Mouse (Mus musculus) left cerebral cortex, adult 18-20 months (tissue): ENCODE data around the gene Scfd2. TPM values are rescaled to one million over a fixed set of nuclear protein-coding genes. Genes with fewer than 3 reads are reported as not detected.

Source experiments
- DNase-seq, 2 experiments: peaks; one replicate each; pipeline ENCODE4 v3.0.0; 2021 to 2022; ENCODE audit warnings: low spot score in 2 of 2, mixed read lengths in 1 of 2
- long read RNA-seq, 2 experiments: library from polyadenylated mRNA; stranded (forward); transcript quantifications; one replicate each; pipeline ENCODE4 v2.0.0; 2021
- total RNA-seq, 2 experiments: library from RNA; stranded (reverse); gene quantifications; 2 replicates each; pipeline ENCODE4 v1.2.3; 2021

Scfd2 gene
- total RNA-seq: 10 to 100 TPM; 25.4 to 27.2 TPM
- long read RNA-seq, experiment 1, transcript Scfd2-201 (9 exons, 3,672 nt): major isoform, 7 of 12 reads
- long read RNA-seq, experiment 1, partial matches to known transcripts: 1 of 12 reads
- long read RNA-seq, experiment 1, other reads (novel, unspliced or antisense): 1 of 12 reads
- long read RNA-seq, experiment 2, transcript Scfd2-201 (9 exons, 3,672 nt): major isoform, 12 of 14 reads
- long read RNA-seq, experiment 2, partial matches to known transcripts: 1 of 14 reads
- long read RNA-seq, experiment 2, other reads (novel, unspliced or antisense): 1 of 14 reads

DNA sequence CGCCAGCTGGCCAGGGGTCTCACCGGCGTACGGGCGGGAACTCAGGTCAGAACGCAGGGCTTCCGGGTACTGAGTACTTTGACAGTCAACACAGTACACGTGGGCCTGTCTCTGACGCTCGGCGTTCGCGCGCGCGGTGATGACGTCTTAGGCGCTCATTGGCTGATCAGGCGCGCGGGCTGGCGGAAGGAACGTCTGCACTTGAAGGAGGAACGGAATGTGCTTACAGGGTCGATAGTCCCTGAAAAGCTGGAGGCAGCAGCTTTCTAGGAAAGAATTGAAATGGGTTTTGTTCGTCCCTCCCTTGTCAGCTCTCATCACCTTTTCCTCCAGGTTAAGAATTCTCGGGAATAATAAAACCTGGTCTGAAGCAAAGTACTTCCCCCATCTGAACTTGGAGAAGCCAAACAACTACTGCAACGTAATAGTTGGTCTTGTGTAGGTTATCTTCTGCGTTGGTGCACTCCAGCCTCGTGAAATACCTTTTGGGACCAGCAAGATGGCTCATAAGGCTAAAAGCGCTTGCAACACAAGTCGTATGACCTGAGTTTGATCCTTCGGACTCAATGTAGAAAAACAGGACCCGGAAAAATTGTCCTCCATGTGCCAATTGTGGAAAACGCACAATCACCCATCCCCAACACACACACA, at the start of gene Scfd2:
Scfd2 (minus strand) TSS at position 130 of the 651 bp plus-strand sequence.
- DNase-seq: peak; percentile 97 to 99

DNA sequence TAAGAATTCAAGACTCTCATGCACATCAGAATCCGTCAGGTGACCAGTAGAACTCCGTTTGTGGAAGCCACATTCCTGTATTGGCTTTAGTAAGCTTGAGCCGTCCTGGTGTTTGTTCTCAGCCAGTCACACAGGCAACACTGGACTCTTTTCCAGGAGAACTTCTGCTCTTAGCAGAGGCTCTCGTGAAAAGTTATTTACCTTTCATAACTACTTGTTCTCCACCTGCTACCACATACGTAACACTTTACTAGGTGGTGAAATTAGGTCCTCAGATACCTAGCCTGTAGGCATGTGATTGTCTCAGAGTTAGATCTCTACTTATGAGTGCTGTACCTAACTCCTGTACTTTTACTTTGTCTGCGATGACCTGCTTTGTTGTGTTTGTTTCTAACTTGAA, 40.2 kb upstream of the Scfd2 start:
- no peak for DNase-seq

GRCm38 (mm10) chr5:74561151-74561550, 29.6 kb upstream of the Scfd2 start:
- DNase-seq: no peak

DNA sequence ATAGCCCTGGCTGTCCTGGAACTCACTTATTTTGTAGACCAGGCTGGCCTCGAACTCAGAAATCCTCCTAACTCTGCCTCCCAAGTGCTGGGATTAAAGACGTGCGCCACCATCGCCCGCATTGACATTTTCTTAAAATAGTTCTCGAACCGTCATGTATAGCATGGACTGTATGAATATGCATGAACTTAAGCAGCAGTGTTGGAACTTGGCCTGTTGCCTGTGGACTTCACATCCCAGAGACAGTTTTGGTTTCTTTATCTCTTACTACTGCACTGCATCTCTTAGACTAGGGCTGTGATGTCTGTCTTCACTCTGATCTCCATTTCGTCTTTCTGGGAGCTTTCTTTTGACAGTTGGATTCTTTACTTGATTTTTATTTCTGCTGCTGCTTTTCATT, 18.0 kb upstream of the Scfd2 start:
- DNase-seq: peak in 1 of 2 experiments; percentile 45

DNA sequence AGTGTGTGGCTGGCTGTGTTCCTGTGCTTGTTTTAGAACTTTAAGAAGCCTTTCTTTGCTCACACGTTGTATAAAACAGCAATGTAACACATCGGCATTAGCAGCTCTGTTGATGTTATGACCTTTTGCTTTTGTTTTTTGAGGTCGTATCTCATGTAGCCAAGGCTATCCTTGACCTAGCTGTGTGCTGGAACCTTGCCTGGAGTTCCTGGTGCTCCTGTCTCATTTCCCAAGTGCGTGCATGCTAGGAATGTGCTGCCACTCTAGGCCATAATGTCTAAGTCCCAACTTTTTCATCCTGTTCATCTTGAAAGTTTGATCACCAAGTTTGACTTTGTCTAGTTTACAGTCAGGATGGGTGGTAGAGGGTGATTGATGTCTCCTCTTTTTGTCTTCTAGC, 14.0 kb upstream of the Scfd2 start:
- no peak for DNase-seq

DNA sequence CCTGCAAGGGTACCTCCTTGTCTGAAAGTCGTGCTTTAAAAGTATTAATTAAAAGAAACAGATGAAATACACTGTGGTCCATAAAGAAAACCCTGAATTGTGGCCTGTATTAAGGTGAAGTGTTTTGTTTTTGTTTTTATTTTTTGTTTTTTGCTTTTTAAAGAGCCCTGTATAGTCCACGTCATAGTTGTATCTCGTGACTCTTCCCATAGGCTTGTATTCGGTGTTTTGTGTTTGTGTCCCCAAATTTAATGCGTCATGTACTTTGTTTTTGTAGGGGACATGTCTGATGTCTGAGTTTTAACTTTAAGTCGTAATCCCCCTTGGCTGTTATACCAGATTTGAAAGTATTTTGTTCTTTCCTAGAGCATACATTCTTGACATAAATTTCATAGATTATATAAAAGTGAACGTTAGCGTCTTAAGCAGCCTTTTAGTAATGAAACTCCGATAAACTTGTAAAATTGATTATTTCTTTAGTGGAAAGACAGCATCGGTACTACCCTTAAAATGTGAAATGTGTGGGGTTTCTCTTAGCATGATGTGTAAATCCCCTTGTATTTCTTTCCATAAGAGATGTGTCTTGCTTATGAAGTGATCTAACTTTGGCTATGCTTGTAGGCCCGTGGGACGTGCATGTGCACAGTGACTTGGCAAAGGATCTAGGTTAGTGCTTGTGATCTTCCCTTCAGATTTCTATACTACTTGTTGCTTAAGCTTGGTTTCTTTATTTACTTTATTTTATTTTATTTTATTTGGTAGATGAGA, 4.8 kb upstream of the Scfd2 start:
- no peak for DNase-seq

DNA sequence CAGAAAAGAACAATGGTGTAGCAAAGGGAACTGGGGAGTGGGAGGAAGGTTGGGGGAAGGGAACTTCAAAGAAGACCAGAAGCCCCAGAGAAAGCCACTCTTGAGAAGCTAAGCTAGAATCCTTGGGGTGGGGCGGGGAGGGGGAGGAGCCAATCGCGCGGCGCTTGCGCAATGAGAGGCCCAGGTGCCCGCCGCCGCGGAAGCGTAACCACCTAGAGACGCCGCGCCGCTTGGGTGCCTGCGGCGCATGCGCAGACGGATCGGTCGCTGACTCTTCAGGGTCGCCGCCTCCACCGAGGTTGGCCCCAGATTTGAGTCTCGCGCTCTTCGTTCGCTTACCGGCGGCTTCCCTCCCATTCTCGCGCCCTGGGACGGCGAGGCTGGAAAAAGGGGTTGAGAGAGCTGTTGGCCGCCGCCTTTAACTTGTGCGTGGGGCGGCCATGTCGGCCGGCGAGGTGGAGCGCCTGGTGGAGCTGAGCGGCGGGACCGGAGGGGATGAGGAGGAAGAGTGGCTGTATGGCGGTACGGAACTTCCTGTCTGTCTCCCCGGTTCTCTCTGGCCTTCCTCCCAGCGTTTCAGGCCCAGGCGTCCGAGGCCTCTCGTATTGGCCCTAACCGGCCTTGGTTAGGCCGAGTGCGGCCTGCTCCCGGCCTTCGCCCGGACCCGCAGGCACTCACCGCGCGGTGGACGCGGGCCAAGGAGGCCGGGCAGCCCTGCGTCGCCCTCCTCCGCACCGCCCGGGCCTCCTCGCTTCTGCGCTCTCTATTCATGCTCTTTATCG, 3.9 kb upstream of the Scfd2 start, which contains the start of gene Fip1l1:
Fip1l1 (plus strand) TSS at position 210 of the 782 bp plus-strand sequence.
- DNase-seq: peak; percentile 87 to 93

DNA sequence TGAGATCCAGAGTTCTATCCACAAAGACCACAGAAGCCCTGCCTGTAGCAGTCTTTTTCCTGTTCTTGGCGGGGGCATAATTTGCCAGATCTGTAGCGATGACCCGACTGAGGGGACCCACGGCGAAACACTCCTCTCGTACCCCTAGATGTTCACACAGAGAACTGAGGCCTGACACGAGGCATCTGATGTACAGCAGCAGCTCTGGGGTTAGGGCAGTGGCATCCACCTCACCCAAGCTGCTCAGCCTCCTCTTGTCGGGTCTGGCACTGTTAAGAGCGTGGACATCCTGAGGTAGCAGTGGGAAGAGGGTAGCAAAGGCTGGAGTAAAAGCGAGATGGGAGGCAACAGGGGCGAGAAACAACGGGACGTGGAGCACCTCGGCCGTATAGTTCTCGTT, 774 bp downstream of the Scfd2 start:
- no peak for DNase-seq

- DNase-seq: no peak
Observed at GRCm38 (mm10) chr5:74527025-74527424, 4.5 kb downstream of the Scfd2 start.

DNA sequence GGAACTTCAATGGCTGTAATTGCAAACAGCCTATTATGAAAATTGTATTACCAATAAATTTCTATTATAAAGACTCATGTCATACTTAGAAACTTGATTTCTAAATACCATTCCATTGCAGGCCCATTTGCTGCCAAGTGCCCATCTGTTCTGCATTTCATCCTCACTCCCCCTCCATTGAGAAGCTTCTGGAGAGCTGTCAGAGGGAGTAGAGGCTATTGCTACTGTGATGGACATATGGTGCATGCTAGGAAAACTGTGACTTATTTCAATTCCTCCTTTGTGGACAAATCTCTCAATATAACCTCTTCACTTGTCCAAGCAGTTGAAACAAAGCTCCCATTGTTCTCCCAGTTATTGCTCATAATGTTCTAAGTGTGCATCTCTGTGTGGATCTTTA, 19.9 kb downstream of the Scfd2 start:
- no peak for DNase-seq

GRCm38 (mm10) chr5:74492705-74493104, 38.9 kb downstream of the Scfd2 start:
- no peak for DNase-seq

- no peak for DNase-seq
Observed at GRCm38 (mm10) chr5:74484646-74485045, 46.9 kb downstream of the Scfd2 start.

DNA sequence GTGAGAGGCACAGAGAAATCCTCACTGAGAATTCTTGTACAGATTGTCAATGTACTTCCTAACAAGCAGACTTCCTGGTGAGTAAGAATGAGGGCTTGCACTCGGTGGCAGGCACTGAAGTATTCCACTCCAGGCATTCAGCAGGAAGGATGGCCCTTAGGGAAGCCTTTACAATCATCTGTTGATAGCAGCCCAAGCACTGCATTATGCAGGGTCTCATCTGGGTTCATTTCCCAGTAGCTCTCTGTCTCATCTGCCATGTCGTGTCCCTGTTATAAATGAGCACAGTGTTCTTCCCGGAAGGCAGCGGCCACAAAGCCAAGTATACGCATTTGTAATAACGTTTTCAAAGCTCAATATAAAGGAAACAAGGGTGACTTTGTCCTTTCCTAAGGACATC, 48.9 kb downstream of the Scfd2 start:
- DNase-seq: no peak

DNA sequence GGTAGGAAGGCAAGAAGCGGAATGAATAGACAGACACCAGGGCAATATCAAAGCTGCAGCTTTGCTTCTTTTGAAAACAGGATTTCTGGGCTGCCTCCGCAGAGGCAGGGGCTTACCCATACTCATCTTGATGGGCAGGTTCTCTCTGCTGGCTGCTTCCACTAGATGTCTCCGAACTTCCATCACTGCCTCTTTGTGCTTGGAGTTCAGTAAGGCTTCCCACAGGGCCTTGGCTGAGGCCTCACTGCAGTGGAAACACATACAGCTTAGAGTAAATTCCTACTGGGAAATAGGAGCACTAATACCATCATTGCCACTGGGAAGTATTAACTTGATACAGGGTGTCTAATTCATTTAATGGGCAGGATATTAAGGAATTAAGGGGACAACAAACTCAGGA, 49.5 kb downstream of the Scfd2 start:
- no peak for DNase-seq

- no peak for DNase-seq
Observed at GRCm38 (mm10) chr5:74480409-74480808, 51.1 kb downstream of the Scfd2 start.

- no peak for DNase-seq
Observed at GRCm38 (mm10) chr5:74479947-74480346, 51.6 kb downstream of the Scfd2 start.

DNA sequence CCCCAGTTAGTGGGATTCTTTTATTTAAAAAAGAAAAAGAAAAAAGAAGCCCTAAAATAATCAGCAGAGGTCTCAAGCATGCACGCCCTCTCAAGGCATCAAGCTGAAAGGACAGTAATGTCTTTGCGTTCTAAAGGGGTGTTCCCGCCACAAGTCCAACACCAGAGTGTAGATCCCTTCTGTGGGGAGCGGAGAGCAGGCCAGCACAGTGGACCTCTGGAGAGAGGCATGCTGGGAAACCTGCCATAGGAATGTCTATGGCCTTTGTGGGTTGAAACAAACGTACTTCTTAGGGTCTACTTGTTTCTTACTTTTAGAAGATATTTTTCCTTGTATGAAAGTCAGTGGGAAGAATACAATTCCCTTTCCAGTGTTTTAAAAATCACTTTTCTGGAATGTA, 52.4 kb downstream of the Scfd2 start:
- DNase-seq: no peak

GRCm38 (mm10) chr5:74476551-74476950, 55.0 kb downstream of the Scfd2 start:
- no peak for DNase-seq

- DNase-seq: no peak
Observed at GRCm38 (mm10) chr5:74473117-74473516, 58.4 kb downstream of the Scfd2 start.

DNA sequence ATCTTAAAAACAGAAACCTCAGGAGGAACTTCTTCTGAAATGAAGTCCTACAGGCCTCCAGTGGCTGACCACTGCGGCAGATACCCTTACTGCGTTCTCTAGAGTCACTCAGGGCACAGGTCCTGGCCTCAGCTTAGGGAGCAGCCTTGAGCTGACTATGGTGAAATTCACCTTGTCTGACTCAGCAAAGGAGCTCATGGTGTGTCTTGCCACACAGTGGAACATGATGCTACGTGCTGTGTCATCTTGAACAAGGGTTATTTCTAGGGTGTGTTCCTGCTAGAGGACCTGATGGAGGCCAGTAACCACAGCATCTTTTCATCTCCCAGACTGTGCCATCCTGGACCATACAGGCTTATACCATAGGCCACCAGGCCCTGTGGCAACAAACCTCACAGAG, 60.7 kb downstream of the Scfd2 start:
- no peak for DNase-seq

DNA sequence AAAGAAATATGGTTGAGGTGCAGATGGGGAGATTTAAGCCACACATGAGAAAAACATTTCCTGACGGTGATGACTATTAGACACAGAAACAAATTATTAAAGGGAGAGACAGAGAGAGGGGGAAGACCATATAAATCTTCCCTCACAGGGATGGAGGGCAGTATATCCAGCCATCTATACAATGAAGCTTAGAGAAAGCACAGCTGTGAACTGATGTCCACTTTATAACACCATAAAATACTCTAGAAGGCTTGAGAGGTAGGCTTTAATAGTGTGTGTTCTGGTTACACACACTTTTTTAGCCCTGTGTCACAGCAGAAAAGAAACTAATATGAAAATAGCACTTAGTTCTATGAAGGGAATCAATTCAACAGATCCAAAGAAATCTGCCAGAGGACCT, 61.9 kb downstream of the Scfd2 start:
- no peak for DNase-seq
